Mouse (Mus musculus) forebrain, embryonic 12.5 days (tissue): ENCODE measurements around the gene Slc41a1. TPM values are rescaled to one million over a fixed set of nuclear protein-coding genes. Genes with fewer than 3 reads are reported as not detected.

Experiments used
- ATAC-seq: fragments of 200-750 bp; cut with Nextera tagmentation; 2 replicates; pipeline ENCODE4 v1.8.0; 2017; ENCODE audit warnings: moderate TSS enrichment; ENCODE audit not compliant: low FRiP score
- H3K27ac ChIP-seq: fragments of 300-500 bp; sonication (generic); 2 replicates; pipeline ENCODE4 v1.5.1; 2016; ENCODE audit warnings: mild to moderate bottlenecking
- H3K27me3 ChIP-seq: fragments of 300-500 bp; sonication (generic); 2 replicates; pipeline ENCODE4 v1.6.1; 2016; ENCODE audit warnings: mild to moderate bottlenecking
- H3K36me3 ChIP-seq: fragments of 300-500 bp; sonication (generic); replicated peaks from 2 replicates; pipeline ENCODE4 v1.6.1; 2016; ENCODE audit warnings: mild to moderate bottlenecking
- H3K4me1 ChIP-seq: fragments of 300-500 bp; sonication (generic); 2 replicates; pipeline ENCODE4 v1.6.1; 2016
- H3K4me2 ChIP-seq: fragments of 300-500 bp; sonication (generic); 2 replicates; pipeline ENCODE4 v1.6.1; 2016; ENCODE audit warnings: mild to moderate bottlenecking, moderate library complexity
- H3K4me3 ChIP-seq: fragments of 300-500 bp; sonication (generic); replicated peaks from 2 replicates; pipeline ENCODE4 v1.5.1; 2016; ENCODE audit warnings: mild to moderate bottlenecking
- H3K9ac ChIP-seq: fragments of 300-500 bp; sonication (generic); 2 replicates; pipeline ENCODE4 v1.6.1; 2016; ENCODE audit warnings: mild to moderate bottlenecking
- H3K9me3 ChIP-seq: fragments of 300-500 bp; sonication (generic); 2 replicates; pipeline ENCODE4 v1.6.1; 2016
- WGBS: fragments of 180-500 bp; shearing (Covaris S2); methylation state at CpG from one replicate; pipeline ENCODE4 v1.1.7; 2016; 5-methylcytosine and 5-hydroxymethylcytosine counted together
- polyA plus RNA-seq: library from polyadenylated mRNA; unstranded; fragments of >200 nt; fragmentation: Nextera tagmentation; extraction: Ambion mirVana; gene quantifications from 2 replicates; pipeline ENCODE4 v1.2.1, GENCODE M21; 2016

The Slc41a1 gene
- polyA plus RNA-seq = 10.2 and 11.5 TPM in 2 replicates

DNA sequence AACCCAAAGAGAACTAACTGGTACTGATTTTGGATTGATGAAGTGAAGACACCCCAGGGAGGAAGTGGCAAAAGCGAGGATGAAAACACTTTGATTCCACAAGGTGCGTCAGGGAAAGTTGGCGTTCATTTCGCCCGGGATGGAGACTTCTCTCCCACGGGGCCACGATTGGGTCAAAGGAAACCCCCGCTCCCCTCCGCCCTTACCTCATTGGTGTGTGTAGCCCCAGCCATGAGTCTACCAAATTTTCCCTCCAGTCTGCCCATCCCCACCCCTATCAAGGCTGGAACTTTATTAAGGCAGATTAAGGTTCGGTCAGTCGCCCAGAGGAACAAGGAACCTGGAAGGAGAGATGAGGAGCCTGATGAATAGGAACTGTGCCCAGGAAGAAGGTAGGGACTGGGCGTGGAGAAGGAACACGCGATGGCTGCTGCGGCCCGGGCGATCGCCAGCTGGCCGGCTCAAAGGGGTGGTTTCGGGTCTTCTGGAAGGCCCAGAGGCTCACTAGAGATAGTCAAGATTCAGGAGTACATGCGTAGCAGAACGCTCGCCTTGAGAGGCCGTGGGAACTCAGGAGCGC lies at the start of gene Slc41a1:
Gene Slc41a1 (plus strand): TSS at position 287 of the 580 bp plus-strand sequence.
- H3K36me3 ChIP-seq = peaks cover 16% of the 10 kb centered on the region
- H3K27me3 ChIP-seq = no peaks in the 10 kb centered on the region
- peaks cover 32% of the 10 kb centered on the region for H3K4me1 ChIP-seq
- H3K9me3 ChIP-seq = no peaks in the 10 kb centered on the region
- peak within 1 kb of the TSS; percentile 82 for H3K9ac ChIP-seq
- H3K4me3 ChIP-seq = peak within 1 kb of the TSS; percentile 71
- WGBS = 2% methylated on average over 24 of the region's 25 CpGs
- peak; percentile 49 for ATAC-seq
- peak within 1 kb of the TSS; percentile 70 for H3K27ac ChIP-seq
- peak within 1 kb of the TSS; percentile 82 for H3K4me2 ChIP-seq

DNA sequence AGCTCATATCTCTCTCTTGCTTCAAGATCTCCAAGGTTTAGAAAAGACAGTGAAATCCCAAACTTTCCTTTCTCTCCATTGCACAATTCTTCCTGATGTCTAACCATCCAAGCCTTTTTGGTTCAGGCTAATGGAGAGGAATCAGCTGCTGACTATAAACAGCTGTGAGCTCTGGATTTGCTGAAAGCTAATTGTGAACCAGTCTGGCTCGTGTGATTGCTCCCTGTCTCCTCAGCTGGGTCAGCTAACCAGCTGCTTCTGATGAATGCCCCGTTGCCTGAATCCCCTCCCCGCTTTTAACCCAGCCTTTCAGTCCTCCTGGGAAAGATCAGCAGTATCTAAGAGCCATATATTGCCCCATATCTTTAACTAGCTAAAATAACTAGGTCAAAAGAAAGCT lies 32.7 kb upstream of the Slc41a1 start:
- Histone ChIP-seq H3K4me1 (peaks cover 12% of the 10 kb centered on the region), H3K27ac (no peak overlapping the region), H3K27me3 (peaks cover 12% of the 10 kb centered on the region; the same call in 1 of the 2 replicates), H3K4me2 (no peak overlapping the region), H3K9ac (no peak overlapping the region), H3K4me3 (no peak overlapping the region), H3K9me3 (no peaks in the 10 kb centered on the region), H3K36me3 (no peaks in the 10 kb centered on the region)
- WGBS = 33% methylated on average over 3 of the region's 3 CpGs
- ATAC-seq = no peak

DNA sequence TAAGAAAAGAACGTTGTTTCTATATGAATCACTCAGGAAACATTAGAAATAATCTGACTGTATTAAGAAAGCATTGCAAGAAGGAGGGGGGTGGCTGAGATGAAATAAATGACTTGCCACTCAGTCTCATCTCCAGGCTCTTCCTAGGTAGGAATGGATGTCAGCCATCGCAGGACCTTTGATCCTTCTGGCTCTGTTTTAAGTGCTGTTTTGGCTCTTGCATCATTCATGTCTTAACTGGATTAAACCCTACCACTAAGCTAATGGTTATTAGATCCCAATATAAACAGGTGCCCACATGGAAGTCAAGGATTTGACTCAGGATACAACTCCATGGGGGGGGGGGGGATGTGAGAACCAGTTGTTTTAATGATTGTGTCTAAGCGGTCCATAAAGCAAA lies 32.1 kb upstream of the Slc41a1 start:
- H3K9me3 ChIP-seq = no peaks in the 10 kb centered on the region
- no peak overlapping the region for H3K4me3 ChIP-seq
- no peak overlapping the region for H3K4me2 ChIP-seq
- H3K4me1 ChIP-seq = peaks cover 12% of the 10 kb centered on the region
- no peak for ATAC-seq
- peaks cover 12% of the 10 kb centered on the region; the same call in 1 of the 2 replicates for H3K27me3 ChIP-seq
- H3K27ac ChIP-seq = no peak overlapping the region
- no peaks in the 10 kb centered on the region for H3K36me3 ChIP-seq
- WGBS = 87% methylated on average over 3 of the region's 3 CpGs
- no peak overlapping the region for H3K9ac ChIP-seq

- 6% methylated on average over 26 of the region's 26 CpGs for WGBS
- H3K9me3 ChIP-seq = no peaks in the 10 kb centered on the region
- ATAC-seq = no peak
- peaks cover 12% of the 10 kb centered on the region for H3K4me1 ChIP-seq
- H3K9ac ChIP-seq = 0 out of 2 replicates have a peak within 1 kb of the TSS, but pooled peaks have one; percentile 30
- H3K27ac ChIP-seq = no peak within 1 kb of the TSS
- H3K36me3 ChIP-seq = no peaks in the 10 kb centered on the region
- peak within 1 kb of the TSS; percentile 51 for H3K4me2 ChIP-seq
- peaks cover 12% of the 10 kb centered on the region; the same call in 1 of the 2 replicates for H3K27me3 ChIP-seq
- peak within 1 kb of the TSS; percentile 25 for H3K4me3 ChIP-seq
Observed at GRCm38 (mm10) chr1:131797202-131797909, 29.9 kb upstream of the Slc41a1 start, which contains the start of gene Pm20d1. Pm20d1 (plus strand) TSS chr1:131797381.

DNA sequence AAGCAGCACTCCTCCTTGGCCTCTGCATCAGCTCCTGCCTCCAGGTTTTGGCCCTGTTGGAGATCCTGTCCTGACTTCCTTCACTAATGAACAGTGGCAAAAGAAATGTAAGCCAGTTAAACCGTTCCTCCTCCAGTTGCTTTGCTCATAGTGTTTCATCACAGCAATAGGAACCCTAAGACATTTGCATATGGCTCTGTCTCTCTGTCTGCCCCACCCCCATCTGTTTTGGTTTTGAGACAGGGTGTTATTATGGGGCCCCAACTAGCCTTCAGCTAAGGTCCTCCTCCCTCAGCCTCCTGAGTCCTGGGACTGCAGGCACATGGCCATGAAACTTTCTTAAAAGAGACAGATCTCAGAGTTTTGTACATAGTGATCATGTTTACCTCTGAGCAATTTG lies 27.3 kb upstream of the Slc41a1 start:
- no peak overlapping the region for H3K4me2 ChIP-seq
- WGBS = 50% methylated on average over 1 of the region's 1 CpGs
- H3K9me3 ChIP-seq = no peaks in the 10 kb centered on the region

GRCm38 (mm10) chr1:131801071-131801470 lies 26.2 kb upstream of the Slc41a1 start:
- Histone ChIP-seq H3K27me3 (peaks cover 12% of the 10 kb centered on the region; the same call in 1 of the 2 replicates), H3K9me3 (no peaks in the 10 kb centered on the region), H3K4me3 (no peak overlapping the region), H3K4me1 (peaks cover 9% of the 10 kb centered on the region; the same call in 1 of the 2 replicates), H3K4me2 (no peak overlapping the region), H3K27ac (no peak overlapping the region), H3K9ac (no peak overlapping the region), H3K36me3 (no peaks in the 10 kb centered on the region)
- ATAC-seq = no peak
- 96% methylated on average over 8 of the region's 8 CpGs for WGBS

More for the DNA sequence above, 27.3 kb upstream of the Slc41a1 start:
- no peak overlapping the region for H3K4me3 ChIP-seq
- H3K36me3 ChIP-seq = no peaks in the 10 kb centered on the region
- peaks cover 12% of the 10 kb centered on the region; the same call in 1 of the 2 replicates for H3K27me3 ChIP-seq
- no peak for ATAC-seq
- H3K9ac ChIP-seq = no peak overlapping the region
- no peak overlapping the region for H3K27ac ChIP-seq
- peaks cover 9% of the 10 kb centered on the region; the same call in 1 of the 2 replicates for H3K4me1 ChIP-seq

- ATAC-seq = no peak
- H3K9me3 ChIP-seq = no peaks in the 10 kb centered on the region
- WGBS = 88% methylated on average over 5 of the region's 5 CpGs
- H3K27ac ChIP-seq = no peak overlapping the region
- no peak overlapping the region for H3K4me3 ChIP-seq
- peaks cover 1% of the 10 kb centered on the region; the same call in 1 of the 2 replicates for H3K4me1 ChIP-seq
- H3K27me3 ChIP-seq = peaks cover 3% of the 10 kb centered on the region; the same call in 1 of the 2 replicates
- H3K4me2 ChIP-seq = no peak overlapping the region
- no peaks in the 10 kb centered on the region for H3K36me3 ChIP-seq
- no peak overlapping the region for H3K9ac ChIP-seq
Observed at GRCm38 (mm10) chr1:131802652-131803051, 24.6 kb upstream of the Slc41a1 start.

- Histone ChIP-seq H3K27ac (no peak overlapping the region), H3K27me3 (no peaks in the 10 kb centered on the region), H3K36me3 (no peaks in the 10 kb centered on the region), H3K4me2 (no peak overlapping the region), H3K4me1 (no peaks in the 10 kb centered on the region), H3K9me3 (no peaks in the 10 kb centered on the region), H3K9ac (no peak overlapping the region), H3K4me3 (no peak overlapping the region)
- WGBS = 95% methylated on average over 3 of the region's 3 CpGs
- ATAC-seq = no peak
Observed at GRCm38 (mm10) chr1:131804166-131804565, 23.1 kb upstream of the Slc41a1 start.

- 100% methylated on average over 1 of the region's 1 CpGs for WGBS
- H3K4me2 ChIP-seq = no peak overlapping the region
- no peak for ATAC-seq
- no peak overlapping the region for H3K4me3 ChIP-seq
- no peaks in the 10 kb centered on the region for H3K4me1 ChIP-seq
- H3K9ac ChIP-seq = no peak overlapping the region
- H3K36me3 ChIP-seq = no peaks in the 10 kb centered on the region
- H3K27ac ChIP-seq = no peak overlapping the region
- no peaks in the 10 kb centered on the region for H3K27me3 ChIP-seq
- H3K9me3 ChIP-seq = no peaks in the 10 kb centered on the region
Observed at GRCm38 (mm10) chr1:131808986-131809385, 18.3 kb upstream of the Slc41a1 start.

DNA sequence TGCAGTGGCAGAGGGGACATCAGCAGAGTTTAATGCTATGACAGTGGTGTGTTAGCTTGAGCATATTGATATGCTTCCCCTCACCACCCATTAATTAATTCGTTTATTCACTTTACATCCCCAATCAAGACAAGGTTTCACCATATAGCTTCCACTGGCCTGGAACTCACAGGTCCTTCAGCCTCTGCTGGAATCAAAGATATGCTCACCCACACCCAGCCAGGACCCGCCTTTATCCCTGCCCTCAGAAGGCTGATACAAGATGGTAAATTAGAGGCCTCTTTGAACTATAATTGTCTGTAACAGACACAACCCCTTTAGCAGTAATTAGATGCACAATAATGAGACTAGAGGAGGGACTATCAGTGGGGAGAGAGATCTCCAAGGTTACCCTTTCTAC lies 17.6 kb upstream of the Slc41a1 start:
- Histone ChIP-seq H3K4me2 (no peak overlapping the region), H3K27ac (no peak overlapping the region), H3K4me3 (no peak overlapping the region), H3K36me3 (no peaks in the 10 kb centered on the region), H3K27me3 (no peaks in the 10 kb centered on the region), H3K9me3 (no peaks in the 10 kb centered on the region), H3K9ac (no peak overlapping the region), H3K4me1 (no peaks in the 10 kb centered on the region)
- ATAC-seq = no peak
- WGBS = 59% methylated on average over 2 of the region's 2 CpGs

GRCm38 (mm10) chr1:131811393-131811792 lies 15.9 kb upstream of the Slc41a1 start:
- Histone ChIP-seq H3K27ac (no peak overlapping the region), H3K4me2 (no peak overlapping the region), H3K36me3 (no peaks in the 10 kb centered on the region), H3K9ac (no peak overlapping the region), H3K27me3 (no peaks in the 10 kb centered on the region), H3K4me3 (no peak overlapping the region), H3K9me3 (no peaks in the 10 kb centered on the region), H3K4me1 (no peaks in the 10 kb centered on the region)
- WGBS = 90% methylated on average over 1 of the region's 1 CpGs
- no peak for ATAC-seq

GRCm38 (mm10) chr1:131812006-131812405 lies 15.3 kb upstream of the Slc41a1 start:
- Histone ChIP-seq H3K27ac (no peak overlapping the region), H3K27me3 (no peaks in the 10 kb centered on the region), H3K4me3 (no peak overlapping the region), H3K4me2 (no peak overlapping the region), H3K4me1 (no peaks in the 10 kb centered on the region), H3K9me3 (no peaks in the 10 kb centered on the region), H3K36me3 (no peaks in the 10 kb centered on the region), H3K9ac (no peak overlapping the region)
- ATAC-seq = no peak
- WGBS = 89% methylated on average over 9 of the region's 9 CpGs
